ENCODE assay signal across 9 mouse cellular contexts in genomic region chr4:120129233-120129885, GRCm38 (mm10). TPM values are rescaled to one million over a fixed set of nuclear protein-coding genes. Genes with fewer than 3 reads are reported as not detected.
DNase-seq lines count a peak whose midpoint lies in the region; ATAC-seq lines count a peak whose summit lies in the region.
"Had no signal": no experiment of that assay in that cellular context is flagged by ENCODE, and none has a peak within 500 bp of the region (broad histone marks: within the 10 kb centered on the region; RNA-seq: fewer than 3 reads in every experiment).

No protein-coding gene starts in this region.

- no peaks in the 10 kb centered on the region for H3K36me3 ChIP-seq in heart, embryonic 11.5 days (ENCODE audit: control insufficient read depth, insufficient read depth, low read length)
- H3K36me3 ChIP-seq in hindbrain, embryonic 13.5 days: 0 out of 2 replicates have a peak, but pooled peaks cover 8% of the 10 kb centered on the region
- H3K36me3 ChIP-seq in midbrain, embryonic 14.5 days (ENCODE audit: control insufficient read depth, insufficient read depth, low read length): no peaks in the 10 kb centered on the region
- H3K36me3 ChIP-seq in stomach, embryonic 15.5 days: no peaks in the 10 kb centered on the region

- DNase-seq in heart, adult 11 months: peak; percentile 92
- peak; percentile 75 for DNase-seq in adrenal gland, postnatal 14 days
- peak; percentile 47 for DNase-seq in embryo, embryonic 9.5 days (ENCODE audit: extremely low spot score)
- peak; percentile 41 to 43 for DNase-seq in layer of hippocampus, postnatal 36 days
- DNase-seq in midbrain, embryonic 14.5 days: peak; percentile 87

- no peak overlapping the region for H3K4me2 ChIP-seq in heart, embryonic 11.5 days
- H3K4me2 ChIP-seq in hindbrain, embryonic 13.5 days: no peak overlapping the region
- H3K4me2 ChIP-seq in midbrain, embryonic 14.5 days (ENCODE audit: low read length): no peak overlapping the region
- H3K4me2 ChIP-seq in stomach, embryonic 15.5 days: no peak overlapping the region

- H3K4me1 ChIP-seq in heart, embryonic 11.5 days (ENCODE audit: control insufficient read depth, insufficient read depth, low read length): peaks cover 4% of the 10 kb centered on the region; the same call in 1 of the 2 replicates
- H3K4me1 ChIP-seq in hindbrain, embryonic 13.5 days (replicated peaks): peaks cover 20% of the 10 kb centered on the region
- no peaks in the 10 kb centered on the region for H3K4me1 ChIP-seq in midbrain, embryonic 14.5 days (ENCODE audit: control insufficient read depth, insufficient read depth, low read length)
- H3K4me1 ChIP-seq in stomach, embryonic 15.5 days: no peaks in the 10 kb centered on the region

- H3K27me3 ChIP-seq in heart, embryonic 11.5 days (ENCODE audit: control insufficient read depth, insufficient read depth, low read length): peaks cover 3% of the 10 kb centered on the region; the same call in 1 of the 2 replicates
- 0 out of 2 replicates have a peak, but pooled peaks cover 5% of the 10 kb centered on the region for H3K27me3 ChIP-seq in hindbrain, embryonic 13.5 days
- no peaks in the 10 kb centered on the region for H3K27me3 ChIP-seq in midbrain, embryonic 14.5 days (ENCODE audit: control insufficient read depth, insufficient read depth, low read length)
- no peaks in the 10 kb centered on the region for H3K27me3 ChIP-seq in stomach, embryonic 15.5 days (replicated peaks)

- no peak for ATAC-seq in heart, embryonic 11.5 days (replicated peaks; ENCODE audit: insufficient number of reproducible peaks, low FRiP score, low TSS enrichment)
- ATAC-seq in hindbrain, embryonic 13.5 days (ENCODE audit: low FRiP score): peak; percentile 70
- ATAC-seq in midbrain, embryonic 14.5 days (ENCODE audit: low FRiP score, low TSS enrichment): peak; percentile 62; the same call in 1 of the 2 replicates
- peak; percentile 28; the same call in 1 of the 2 replicates for ATAC-seq in stomach, embryonic 15.5 days (ENCODE audit: insufficient read depth, low FRiP score, low read depth)

- no peaks in the 10 kb centered on the region for H3K9me3 ChIP-seq in heart, embryonic 11.5 days (replicated peaks; ENCODE audit: control insufficient read depth, low read length)
- no peaks in the 10 kb centered on the region for H3K9me3 ChIP-seq in hindbrain, embryonic 13.5 days
- H3K9me3 ChIP-seq in midbrain, embryonic 14.5 days (ENCODE audit: control insufficient read depth, low read length): no peaks in the 10 kb centered on the region
- no peaks in the 10 kb centered on the region for H3K9me3 ChIP-seq in stomach, embryonic 15.5 days

- H3K9ac ChIP-seq in heart, embryonic 11.5 days (ENCODE audit: low read depth, low read length): no peak overlapping the region
- H3K9ac ChIP-seq in hindbrain, embryonic 13.5 days: no peak overlapping the region
- no peak overlapping the region; the same call in 1 of the 2 replicates for H3K9ac ChIP-seq in midbrain, embryonic 14.5 days (replicated peaks; ENCODE audit: low read length)
- no peak overlapping the region for H3K9ac ChIP-seq in stomach, embryonic 15.5 days

- 37% methylated on average over 4 of the region's 4 CpGs for WGBS in heart, embryonic 11.5 days (ENCODE audit: insufficient replicate concordance)
- 47% methylated on average over 4 of the region's 4 CpGs for WGBS in hindbrain, embryonic 13.5 days
- WGBS in midbrain, embryonic 14.5 days: 38% methylated on average over 4 of the region's 4 CpGs
- 29% methylated on average over 4 of the region's 4 CpGs for WGBS in stomach, embryonic 15.5 days

- no peak overlapping the region for H3K27ac ChIP-seq in heart, embryonic 11.5 days (ENCODE audit: low read depth, low read length)
- H3K27ac ChIP-seq in hindbrain, embryonic 13.5 days: no peak overlapping the region
- H3K27ac ChIP-seq in midbrain, embryonic 14.5 days (replicated peaks; ENCODE audit: low read depth, low read length): no peak overlapping the region
- H3K27ac ChIP-seq in stomach, embryonic 15.5 days: no peak overlapping the region

- H3K4me3 ChIP-seq in heart, embryonic 11.5 days (ENCODE audit: low read depth, low read length): no peak overlapping the region
- no peak overlapping the region for H3K4me3 ChIP-seq in hindbrain, embryonic 13.5 days
- H3K4me3 ChIP-seq in midbrain, embryonic 14.5 days (replicated peaks; ENCODE audit: low read depth, low read length): no peak overlapping the region
- H3K4me3 ChIP-seq in stomach, embryonic 15.5 days (replicated peaks): no peak overlapping the region

RNA-seq across cellular contexts. Expression of gene Edn2, which starts 31.6 kb away (rescaled TPM):
- 0.30 and 0.87 TPM in 2 replicates for polyA plus RNA-seq in heart, embryonic 11.5 days (2014; fragmentation: Nextera tagmentation; extraction: Ambion mirVana)
- total RNA-seq in adrenal gland, postnatal 14 days (2021): not detected in 2 replicates
- polyA plus RNA-seq in hindbrain, embryonic 13.5 days (2015; fragmentation: Nextera tagmentation; extraction: Ambion mirVana): 0.12 TPM in 1 of 2 replicates, not detected in the other
- not detected for total RNA-seq in layer of hippocampus, postnatal 36 days (2021)
- polyA plus RNA-seq in midbrain, embryonic 14.5 days (2014; fragmentation: Nextera tagmentation; extraction: Ambion mirVana): 0.18 TPM in 1 of 2 replicates, not detected in the other
- 3.7 and 3.8 TPM in 2 replicates for polyA plus RNA-seq in stomach, embryonic 15.5 days (2015; fragmentation: Nextera tagmentation; extraction: Ambion mirVana)
- total RNA-seq: layer of hippocampus, postnatal 25 days had no signal

Comparison
In these comparisons a context has a peak if more than half of its experiments do, and no peak if none do; other contexts are left out.
1. DNase-seq: peak in every context shown above with its lines; median percentile 92 in heart, adult 11 months; 87 in midbrain, embryonic 14.5 days; 75 in adrenal gland, postnatal 14 days; 47 in embryo, embryonic 9.5 days; 42 in layer of hippocampus, postnatal 36 days.